Mouse (Mus musculus) neural tube, postnatal 0 days (tissue): Measurements from ENCODE around the gene Msmb. TPM values are rescaled to one million over a fixed set of nuclear protein-coding genes. Genes with fewer than 3 reads are reported as not detected.

Experiments used
- polyA plus RNA-seq: library from polyadenylated mRNA; unstranded; fragments of >200 nt; fragmentation: Nextera tagmentation; extraction: Ambion mirVana; gene quantifications from 2 replicates; pipeline ENCODE4 v1.2.1, GENCODE M21; 2015

Gene Msmb
- polyA plus RNA-seq: not detected in 2 replicates

GRCm38 (mm10) chr14:32141723-32142122, at the start of gene Msmb:
Msmb (plus strand) TSS chr14:32142023.

DNA sequence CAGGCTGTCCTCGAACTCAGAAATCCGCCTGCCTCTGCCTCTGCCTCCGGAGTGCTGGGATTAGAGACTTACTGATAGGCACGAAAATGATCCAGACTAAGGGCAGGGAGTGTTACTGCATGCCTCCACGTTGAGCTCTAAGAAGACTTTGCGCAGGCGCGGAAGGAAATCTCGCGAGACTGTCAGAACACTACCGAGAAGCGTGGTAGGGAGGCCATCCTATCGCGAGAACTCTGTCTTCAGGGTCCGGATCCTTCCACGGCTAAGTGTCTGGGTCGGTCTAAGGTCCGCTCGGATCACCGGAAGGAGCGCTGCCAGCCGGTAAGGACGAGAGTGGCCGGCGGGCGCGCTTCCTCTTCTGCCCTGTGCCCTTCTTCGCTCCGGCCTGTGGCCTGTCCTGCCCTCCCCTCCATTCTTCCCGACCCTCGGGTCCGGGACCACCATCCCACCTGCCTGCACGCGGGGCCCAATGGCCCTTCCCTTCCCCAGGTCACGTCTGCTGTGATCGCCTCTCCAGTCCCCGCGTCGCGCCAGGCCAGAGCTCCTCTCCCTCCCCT, 17.9 kb downstream of the Msmb start, which contains the start of gene Ncoa4:
TSS of gene Ncoa4 (plus strand) at position 176 of the 557 bp plus-strand sequence.

DNA sequence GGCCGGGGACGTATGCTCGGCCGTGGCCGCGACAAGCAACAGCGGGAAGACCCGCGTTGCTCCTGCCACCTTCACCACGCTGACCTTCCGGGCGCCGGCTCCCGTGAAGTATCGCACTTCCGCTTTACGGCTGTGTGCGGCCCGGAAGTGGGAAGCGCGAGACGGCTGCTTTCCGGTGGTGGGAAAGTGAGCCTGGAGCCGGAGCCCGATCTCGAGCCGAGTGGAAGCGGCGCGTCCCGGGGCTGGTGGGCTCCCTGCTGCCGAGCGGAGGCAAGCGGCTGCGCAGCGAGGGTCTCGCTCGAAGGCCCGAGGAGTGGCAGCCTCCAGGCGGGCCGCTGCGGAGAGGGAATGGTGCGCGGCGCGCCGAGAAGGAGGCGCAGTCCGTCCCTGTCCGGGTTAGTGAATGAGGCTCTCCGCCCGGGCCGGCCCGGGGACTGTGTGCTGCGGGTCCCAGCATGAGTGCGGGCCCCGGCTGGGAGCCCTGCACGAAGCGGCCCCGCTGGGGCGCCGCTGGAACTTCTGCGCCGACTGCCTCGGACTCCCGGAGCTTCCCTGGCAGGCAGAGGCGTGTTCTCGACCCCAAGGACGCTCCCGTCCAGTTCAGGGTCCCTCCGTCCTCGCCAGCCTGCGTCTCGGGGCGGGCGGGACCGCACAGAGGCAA, 60.1 kb downstream of the Msmb start, which contains the start of the genes Timm23 and Parg:
TSS of gene Timm23 (minus strand) at position 108 of the 661 bp plus-strand sequence.
TSS of gene Parg (plus strand) at position 159 of the 661 bp plus-strand sequence.

Other genes with a start within 250 kb of the Msmb start
- 0.65 and 0.78 TPM in 2 replicates for gene Galnt15, start 113.0 kb upstream of the Msmb start, polyA plus RNA-seq
- gene Oxnad1, start 56.6 kb upstream of the Msmb start, polyA plus RNA-seq: 24.3 and 25.2 TPM in 2 replicates
- gene Dph3, start 56.3 kb upstream of the Msmb start, polyA plus RNA-seq: 72.8 and 73.7 TPM in 2 replicates
- 83.7 and 87.3 TPM in 2 replicates for gene Ncoa4, start 17.8 kb downstream of the Msmb start, polyA plus RNA-seq
- 248 and 274 TPM in 2 replicates for gene Timm23, start 59.9 kb downstream of the Msmb start, polyA plus RNA-seq
- gene Parg, start 59.9 kb downstream of the Msmb start, polyA plus RNA-seq: 22.1 and 24.5 TPM in 2 replicates
- 18.3 and 19.7 TPM in 2 replicates for gene Ogdhl, start 180.0 kb downstream of the Msmb start, polyA plus RNA-seq
- gene 1700024G13Rik, start 246.4 kb downstream of the Msmb start, polyA plus RNA-seq: 0.62 and 1.1 TPM in 2 replicates